Mouse (Mus musculus): ENCODE data around the gene Rnaseh1. TPM values are rescaled to one million over a fixed set of nuclear protein-coding genes. Genes with fewer than 3 reads are reported as not detected.

Gene Rnaseh1
- polyA plus RNA-seq (2012; rRNA removed) (23.7 and 31.9 TPM in 2 replicates), polyA plus RNA-seq (2014; fragmentation: Nextera tagmentation; extraction: Ambion mirVana) (26.5 and 26.6 TPM in 2 replicates)

- no peak; the same call in 1 of the 2 replicates for TF ChIP-seq POLR2A (IDR thresholded peaks at IDR 0.05; ENCODE audit: borderline replicate concordance, extremely low read depth, insufficient read depth, insufficient read length)
- Histone ChIP-seq H3K36me3 (ENCODE audit: control insufficient read depth, insufficient read depth, low read length) (peaks cover 20% of the 10 kb centered on the region), H3K27me3 (ENCODE audit: control insufficient read depth, insufficient read depth, low read length) (no peaks in the 10 kb centered on the region), H3K27ac (replicated peaks; ENCODE audit: low read depth, low read length) (peak within 1 kb of the TSS; percentile 59; the same call in 1 of the 2 replicates), H3K9me3 (ENCODE audit: control insufficient read depth, low read length) (no peaks in the 10 kb centered on the region), H3K4me2 (replicated peaks; ENCODE audit: low read depth, low read length, severe bottlenecking) (peak within 1 kb of the TSS; percentile 80), H3K9ac (ENCODE audit: low read depth, low read length, severe bottlenecking) (peak within 1 kb of the TSS; percentile 59), H3K4me1 (ENCODE audit: control insufficient read depth, insufficient read depth, low read length) (peaks cover 9% of the 10 kb centered on the region), H3K4me3 (replicated peaks; ENCODE audit: low read length) (peak within 1 kb of the TSS; percentile 67)
- WGBS: 2% methylated on average over 52 of the region's 52 CpGs
- peak; percentile 96 for ATAC-seq (ENCODE audit: low FRiP score, low read depth)
- DNase-seq (ENCODE audit: low spot score): peak; percentile 91
Measured at GRCm38 (mm10) chr12:28649141-28650110, at the start of gene Rnaseh1. Gene Rnaseh1, plus strand, starts transcription at chr12:28649602.

GRCm38 (mm10) chr12:28602259-28602658 is 47.1 kb upstream of the Rnaseh1 start:
- TF ChIP-seq POLR2A (IDR thresholded peaks at IDR 0.05; ENCODE audit: borderline replicate concordance, extremely low read depth, insufficient read depth, insufficient read length): no peak
- no peak; the same call in 1 of the 2 replicates for ATAC-seq (ENCODE audit: low FRiP score, low read depth)
- no peaks in the 10 kb centered on the region for H3K4me1 ChIP-seq (ENCODE audit: control insufficient read depth, insufficient read depth, low read length)

GRCm38 (mm10) chr12:28603494-28603893 is 45.9 kb upstream of the Rnaseh1 start:
- no peak for TF ChIP-seq POLR2A (IDR thresholded peaks at IDR 0.05; ENCODE audit: borderline replicate concordance, extremely low read depth, insufficient read depth, insufficient read length)
- ATAC-seq (ENCODE audit: low FRiP score, low read depth) (no peak), DNase-seq (ENCODE audit: low spot score) (no peak)
- Histone ChIP-seq H3K4me2 (replicated peaks; ENCODE audit: low read depth, low read length, severe bottlenecking) (no peak overlapping the region), H3K9me3 (ENCODE audit: control insufficient read depth, low read length) (no peaks in the 10 kb centered on the region), H3K36me3 (ENCODE audit: control insufficient read depth, insufficient read depth, low read length) (no peaks in the 10 kb centered on the region), H3K4me1 (ENCODE audit: control insufficient read depth, insufficient read depth, low read length) (no peaks in the 10 kb centered on the region), H3K4me3 (replicated peaks; ENCODE audit: low read length) (no peak overlapping the region), H3K27me3 (ENCODE audit: control insufficient read depth, insufficient read depth, low read length) (no peaks in the 10 kb centered on the region), H3K27ac (replicated peaks; ENCODE audit: low read depth, low read length) (no peak overlapping the region), H3K9ac (ENCODE audit: low read depth, low read length, severe bottlenecking) (no peak overlapping the region)
- 38% methylated on average over 1 of the region's 1 CpGs for WGBS

More at GRCm38 (mm10) chr12:28602259-28602658, 47.1 kb upstream of the Rnaseh1 start:
- Histone ChIP-seq H3K36me3 (ENCODE audit: control insufficient read depth, insufficient read depth, low read length) (no peaks in the 10 kb centered on the region), H3K9me3 (ENCODE audit: control insufficient read depth, low read length) (no peaks in the 10 kb centered on the region), H3K27ac (replicated peaks; ENCODE audit: low read depth, low read length) (no peak overlapping the region), H3K4me2 (replicated peaks; ENCODE audit: low read depth, low read length, severe bottlenecking) (no peak overlapping the region), H3K4me3 (replicated peaks; ENCODE audit: low read length) (no peak overlapping the region), H3K27me3 (ENCODE audit: control insufficient read depth, insufficient read depth, low read length) (no peaks in the 10 kb centered on the region), H3K9ac (ENCODE audit: low read depth, low read length, severe bottlenecking) (no peak overlapping the region)
- 12% methylated on average over 4 of the region's 4 CpGs for WGBS
- DNase-seq (ENCODE audit: low spot score): no peak

GRCm38 (mm10) chr12:28607546-28608305 is 41.7 kb upstream of the Rnaseh1 start:
- 65% methylated on average over 17 of the region's 17 CpGs for WGBS
- TF ChIP-seq POLR2A (IDR thresholded peaks at IDR 0.05; ENCODE audit: borderline replicate concordance, extremely low read depth, insufficient read depth, insufficient read length): no peak

GRCm38 (mm10) chr12:28612391-28612790 is 37.0 kb upstream of the Rnaseh1 start:
- no peak overlapping the region for H3K27ac ChIP-seq (replicated peaks; ENCODE audit: low read depth, low read length)
- WGBS: 30% methylated on average over 6 of the region's 6 CpGs
- ATAC-seq (ENCODE audit: low FRiP score, low read depth): no peak
- no peak overlapping the region for H3K4me3 ChIP-seq (replicated peaks; ENCODE audit: low read length)
- H3K27me3 ChIP-seq (ENCODE audit: control insufficient read depth, insufficient read depth, low read length): no peaks in the 10 kb centered on the region
- H3K9me3 ChIP-seq (ENCODE audit: control insufficient read depth, low read length): no peaks in the 10 kb centered on the region
- no peaks in the 10 kb centered on the region for H3K4me1 ChIP-seq (ENCODE audit: control insufficient read depth, insufficient read depth, low read length)
- no peak for DNase-seq (ENCODE audit: low spot score)
- H3K9ac ChIP-seq (ENCODE audit: low read depth, low read length, severe bottlenecking): no peak overlapping the region
- H3K36me3 ChIP-seq (ENCODE audit: control insufficient read depth, insufficient read depth, low read length): no peaks in the 10 kb centered on the region
- no peak overlapping the region for H3K4me2 ChIP-seq (replicated peaks; ENCODE audit: low read depth, low read length, severe bottlenecking)
- no peak for TF ChIP-seq POLR2A (IDR thresholded peaks at IDR 0.05; ENCODE audit: borderline replicate concordance, extremely low read depth, insufficient read depth, insufficient read length)

More at GRCm38 (mm10) chr12:28607546-28608305, 41.7 kb upstream of the Rnaseh1 start:
- H3K4me2 ChIP-seq (replicated peaks; ENCODE audit: low read depth, low read length, severe bottlenecking): no peak overlapping the region
- no peaks in the 10 kb centered on the region for H3K36me3 ChIP-seq (ENCODE audit: control insufficient read depth, insufficient read depth, low read length)
- H3K4me3 ChIP-seq (replicated peaks; ENCODE audit: low read length): no peak overlapping the region
- H3K9ac ChIP-seq (ENCODE audit: low read depth, low read length, severe bottlenecking): no peak overlapping the region
- H3K9me3 ChIP-seq (ENCODE audit: control insufficient read depth, low read length): no peaks in the 10 kb centered on the region
- H3K27ac ChIP-seq (replicated peaks; ENCODE audit: low read depth, low read length): no peak overlapping the region
- H3K4me1 ChIP-seq (ENCODE audit: control insufficient read depth, insufficient read depth, low read length): no peaks in the 10 kb centered on the region
- H3K27me3 ChIP-seq (ENCODE audit: control insufficient read depth, insufficient read depth, low read length): no peaks in the 10 kb centered on the region
- DNase-seq (ENCODE audit: low spot score) (no peak), ATAC-seq (ENCODE audit: low FRiP score, low read depth) (no peak)

All from limb, embryonic 14.5 days (tissue).